Mouse (Mus musculus) limb, embryonic 10.5 days (tissue): ENCODE results near the gene Sugct. TPM values are rescaled to one million over a fixed set of nuclear protein-coding genes. Genes with fewer than 3 reads are reported as not detected.

Experiments used
- DNase-seq: peaks from one replicate; pipeline ENCODE4 v3.0.0-alpha.2; 2017; ENCODE audit warnings: low spot score
- H3K27ac ChIP-seq: fragments of 300-500 bp; sonication (generic); 2 replicates; pipeline ENCODE4 v1.5.1; 2016; ENCODE audit warnings: mild to moderate bottlenecking
- H3K27me3 ChIP-seq: fragments of 300-500 bp; sonication (generic); 2 replicates; pipeline ENCODE4 v1.6.1; 2016; ENCODE audit warnings: low read depth, mild to moderate bottlenecking; ENCODE audit not compliant: poor library complexity, severe bottlenecking
- H3K36me3 ChIP-seq: fragments of 300-500 bp; sonication (generic); 2 replicates; pipeline ENCODE4 v1.6.1; 2016; ENCODE audit warnings: mild to moderate bottlenecking, moderate library complexity
- H3K4me1 ChIP-seq: fragments of 300-500 bp; sonication (generic); 2 replicates; pipeline ENCODE4 v1.6.1; 2016
- H3K4me3 ChIP-seq: fragments of 300-500 bp; sonication (generic); 2 replicates; pipeline ENCODE4 v1.5.1; 2016; ENCODE audit warnings: mild to moderate bottlenecking, moderate library complexity
- H3K9me3 ChIP-seq: fragments of 300-500 bp; sonication (generic); replicated peaks from 2 replicates; pipeline ENCODE4 v1.6.1; 2016; ENCODE audit warnings: mild to moderate bottlenecking
- WGBS: fragments of 180-500 bp; shearing (Covaris S2); methylation state at CpG from one replicate; pipeline ENCODE4 v1.1.7; 2016; 5-methylcytosine and 5-hydroxymethylcytosine counted together
- polyA plus RNA-seq: library from polyadenylated mRNA; unstranded; fragments of >200 nt; fragmentation: Nextera tagmentation; extraction: Ambion mirVana; gene quantifications from 2 replicates; pipeline ENCODE4 v1.2.1, GENCODE M21; 2016

Gene Sugct
- 2.3 and 3.6 TPM in 2 replicates for polyA plus RNA-seq

GRCm38 (mm10) chr13:17694911-17695699 is at the start of gene Sugct, which contains the start of gene Mplkip:
Gene Sugct (minus strand): TSS chr13:17695553.
Gene Mplkip (plus strand): TSS chr13:17695192.
- DNase-seq, result peak; percentile 100
- WGBS, result under 1% methylated on average over 66 of the region's 66 CpGs
- Histone ChIP-seq H3K9me3 (no peaks in the 10 kb centered on the region), H3K36me3 (peaks cover 6% of the 10 kb centered on the region), H3K27ac (peak within 1 kb of the TSS; percentile 92), H3K4me3 (peak within 1 kb of the TSS; percentile 80), H3K4me1 (0 out of 2 replicates have a peak, but pooled peaks cover 5% of the 10 kb centered on the region), H3K27me3 (no peaks in the 10 kb centered on the region)

GRCm38 (mm10) chr13:17728798-17729197 is 33.4 kb upstream of the Sugct start:
- no peaks in the 10 kb centered on the region for H3K27me3 ChIP-seq
- no peaks in the 10 kb centered on the region for H3K4me1 ChIP-seq
- H3K9me3 ChIP-seq, result no peaks in the 10 kb centered on the region
- no peak overlapping the region for H3K4me3 ChIP-seq
- no peak overlapping the region for H3K27ac ChIP-seq
- no peak for DNase-seq
- H3K36me3 ChIP-seq, result peaks cover 24% of the 10 kb centered on the region
- WGBS, result 96% methylated on average over 3 of the region's 3 CpGs

DNA sequence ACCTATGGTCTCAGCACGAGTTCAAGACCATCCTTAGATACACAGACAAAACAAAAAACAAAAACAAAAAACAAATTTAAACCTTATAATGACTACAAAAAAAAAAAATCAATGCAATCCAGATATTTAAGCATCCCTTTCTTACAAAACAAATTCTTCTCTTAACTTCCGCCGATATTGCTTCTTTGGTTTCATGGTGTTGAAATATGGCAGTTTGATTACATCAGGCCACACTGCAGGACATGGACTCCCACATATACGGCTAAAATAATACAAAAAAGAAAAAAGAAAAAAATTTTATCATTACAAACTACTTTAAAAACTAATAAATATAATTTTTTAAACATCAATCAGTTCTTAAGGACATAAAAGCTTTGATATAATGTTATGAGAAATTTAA is 32.6 kb upstream of the Sugct start:
- DNase-seq, result no peak
- WGBS, result 97% methylated on average over 4 of the region's 4 CpGs

DNA sequence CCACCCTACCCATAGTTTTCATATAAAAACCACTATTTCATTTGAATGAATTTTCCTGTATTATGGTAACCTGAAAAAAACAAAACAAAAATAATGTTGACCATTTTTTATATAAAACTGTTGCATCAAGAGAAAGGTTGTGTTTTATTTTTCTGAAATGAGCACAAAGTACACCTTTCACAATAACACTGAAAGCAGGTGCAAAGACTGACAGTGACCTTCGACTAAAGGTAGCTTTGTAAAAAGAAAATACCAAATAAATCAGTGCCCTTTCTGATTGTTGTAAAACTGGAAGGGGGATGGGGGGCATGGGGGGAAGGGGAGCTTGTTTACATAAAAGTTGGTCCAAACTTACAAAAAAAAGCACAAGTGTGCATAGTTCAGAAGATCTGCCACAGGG is 22.0 kb upstream of the Sugct start:
- Histone ChIP-seq H3K4me1 (no peaks in the 10 kb centered on the region), H3K9me3 (no peaks in the 10 kb centered on the region), H3K27me3 (no peaks in the 10 kb centered on the region), H3K27ac (no peak overlapping the region), H3K36me3 (peaks cover 47% of the 10 kb centered on the region), H3K4me3 (no peak overlapping the region)
- WGBS, result 87% methylated on average over 1 of the region's 1 CpGs
- no peak for DNase-seq

More for the DNA sequence above, 32.6 kb upstream of the Sugct start:
- H3K9me3 ChIP-seq, result no peaks in the 10 kb centered on the region
- no peak overlapping the region for H3K27ac ChIP-seq
- H3K27me3 ChIP-seq, result no peaks in the 10 kb centered on the region
- H3K36me3 ChIP-seq, result peaks cover 23% of the 10 kb centered on the region
- H3K4me3 ChIP-seq, result no peak overlapping the region
- H3K4me1 ChIP-seq, result no peaks in the 10 kb centered on the region

GRCm38 (mm10) chr13:17708784-17709311 is 13.5 kb upstream of the Sugct start:
- Histone ChIP-seq H3K9me3 (no peaks in the 10 kb centered on the region), H3K27me3 (no peaks in the 10 kb centered on the region), H3K36me3 (0 out of 2 replicates have a peak, but pooled peaks cover 3% of the 10 kb centered on the region), H3K27ac (no peak overlapping the region), H3K4me3 (no peak overlapping the region), H3K4me1 (no peaks in the 10 kb centered on the region)
- WGBS, result 89% methylated on average over 5 of the region's 5 CpGs
- no peak for DNase-seq

DNA sequence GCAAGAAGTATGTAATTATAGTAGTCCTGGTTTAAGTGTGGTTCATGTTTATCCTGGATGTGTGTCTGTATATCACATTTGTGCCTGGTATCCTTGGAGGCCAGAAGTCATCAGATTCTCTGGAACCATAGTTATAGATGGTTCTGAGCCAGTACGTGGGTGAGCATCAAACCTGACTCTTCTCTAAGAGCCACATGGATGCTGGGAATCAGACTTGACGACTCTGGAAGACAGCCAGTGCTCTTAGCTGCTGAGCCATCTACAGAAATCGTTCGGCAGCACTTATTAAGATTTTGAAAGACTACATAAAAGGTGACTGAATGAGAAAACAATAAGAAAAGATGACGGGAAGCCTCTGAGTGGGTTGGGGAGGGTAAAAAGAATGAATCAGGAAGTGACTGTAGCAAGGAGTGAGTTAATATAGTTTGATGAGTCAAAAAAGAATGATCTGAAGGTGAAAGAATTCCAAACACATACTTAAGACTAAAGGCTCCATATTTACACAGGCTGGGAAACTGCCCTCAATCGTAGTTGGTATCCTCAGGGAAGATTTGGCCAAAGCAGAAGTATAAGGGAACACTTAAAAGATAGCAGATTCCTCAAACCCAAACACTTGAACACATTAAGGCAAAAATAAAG is 10.0 kb upstream of the Sugct start:
- no peak overlapping the region for H3K27ac ChIP-seq
- no peaks in the 10 kb centered on the region for H3K4me1 ChIP-seq
- no peak overlapping the region for H3K4me3 ChIP-seq
- 94% methylated on average over 6 of the region's 6 CpGs for WGBS
- DNase-seq, result no peak
- no peaks in the 10 kb centered on the region for H3K9me3 ChIP-seq
- no peaks in the 10 kb centered on the region for H3K27me3 ChIP-seq
- peaks cover 12% of the 10 kb centered on the region for H3K36me3 ChIP-seq

DNA sequence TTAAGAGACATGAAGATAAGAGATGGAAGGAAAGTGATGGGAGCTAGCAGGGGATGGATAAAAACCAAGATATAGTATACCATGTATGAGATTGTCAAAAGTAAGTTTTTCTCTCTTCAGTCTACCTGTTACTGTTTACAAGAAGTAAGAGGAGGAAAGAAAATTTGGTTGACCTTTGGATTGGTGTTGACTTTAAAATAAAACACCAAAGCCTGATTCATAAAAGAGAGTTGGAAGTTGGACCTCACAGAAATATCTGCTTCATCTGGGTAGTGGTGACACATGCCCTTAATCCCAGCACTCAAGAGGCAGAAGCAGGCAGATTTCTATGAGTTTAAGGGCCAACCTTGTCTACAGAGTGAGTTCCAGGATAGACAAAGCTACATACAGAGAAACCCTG is 7.0 kb upstream of the Sugct start:
- H3K9me3 ChIP-seq, result no peaks in the 10 kb centered on the region
- no peak for DNase-seq
- H3K4me3 ChIP-seq, result no peak overlapping the region
- no peaks in the 10 kb centered on the region for H3K4me1 ChIP-seq
- no peaks in the 10 kb centered on the region for H3K27me3 ChIP-seq
- H3K36me3 ChIP-seq, result peaks cover 18% of the 10 kb centered on the region
- H3K27ac ChIP-seq, result no peak overlapping the region

GRCm38 (mm10) chr13:17701322-17701721 is 6.0 kb upstream of the Sugct start:
- no peak for DNase-seq
- no peaks in the 10 kb centered on the region for H3K27me3 ChIP-seq
- 0 out of 2 replicates have a peak, but pooled peaks cover 1% of the 10 kb centered on the region for H3K4me1 ChIP-seq
- H3K4me3 ChIP-seq, result no peak overlapping the region
- H3K36me3 ChIP-seq, result peaks cover 19% of the 10 kb centered on the region
- H3K9me3 ChIP-seq, result no peaks in the 10 kb centered on the region
- H3K27ac ChIP-seq, result no peak overlapping the region

DNA sequence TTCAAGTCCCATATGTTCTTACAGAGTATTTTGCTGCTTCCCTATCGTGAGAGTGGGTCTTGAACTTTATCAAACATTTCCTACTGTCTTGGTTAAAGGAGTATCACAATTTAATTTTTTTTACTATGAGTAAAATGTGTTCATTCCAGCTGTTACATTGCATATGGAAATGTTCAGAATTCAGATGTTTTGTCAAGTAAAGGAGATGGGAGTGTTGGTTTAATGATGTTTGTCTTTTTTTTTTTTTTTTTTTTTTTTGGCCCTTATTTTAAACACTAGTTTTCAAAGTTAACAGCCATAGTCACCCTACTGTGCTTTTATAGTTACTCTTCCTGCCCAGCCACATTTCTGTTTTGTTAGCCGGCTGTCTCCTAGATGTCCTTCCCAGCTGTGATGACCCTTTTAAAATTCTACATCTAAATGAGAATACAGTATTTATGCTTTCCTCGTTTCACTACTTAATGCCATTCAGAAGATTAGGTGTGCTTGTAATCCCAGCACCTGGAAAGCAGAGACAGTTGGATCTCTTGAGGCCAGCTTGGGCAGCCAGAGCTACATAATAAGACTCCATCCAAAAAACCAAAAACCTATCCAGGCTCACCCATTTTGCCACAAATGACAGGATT is 4.8 kb upstream of the Sugct start:
- peaks cover 19% of the 10 kb centered on the region for H3K36me3 ChIP-seq
- H3K27ac ChIP-seq, result no peak overlapping the region
- no peak overlapping the region for H3K4me3 ChIP-seq
- H3K27me3 ChIP-seq, result no peaks in the 10 kb centered on the region
- H3K4me1 ChIP-seq, result 0 out of 2 replicates have a peak, but pooled peaks cover 5% of the 10 kb centered on the region
- H3K9me3 ChIP-seq, result no peaks in the 10 kb centered on the region
- no peak for DNase-seq
- WGBS, result 93% methylated on average over 3 of the region's 3 CpGs

DNA sequence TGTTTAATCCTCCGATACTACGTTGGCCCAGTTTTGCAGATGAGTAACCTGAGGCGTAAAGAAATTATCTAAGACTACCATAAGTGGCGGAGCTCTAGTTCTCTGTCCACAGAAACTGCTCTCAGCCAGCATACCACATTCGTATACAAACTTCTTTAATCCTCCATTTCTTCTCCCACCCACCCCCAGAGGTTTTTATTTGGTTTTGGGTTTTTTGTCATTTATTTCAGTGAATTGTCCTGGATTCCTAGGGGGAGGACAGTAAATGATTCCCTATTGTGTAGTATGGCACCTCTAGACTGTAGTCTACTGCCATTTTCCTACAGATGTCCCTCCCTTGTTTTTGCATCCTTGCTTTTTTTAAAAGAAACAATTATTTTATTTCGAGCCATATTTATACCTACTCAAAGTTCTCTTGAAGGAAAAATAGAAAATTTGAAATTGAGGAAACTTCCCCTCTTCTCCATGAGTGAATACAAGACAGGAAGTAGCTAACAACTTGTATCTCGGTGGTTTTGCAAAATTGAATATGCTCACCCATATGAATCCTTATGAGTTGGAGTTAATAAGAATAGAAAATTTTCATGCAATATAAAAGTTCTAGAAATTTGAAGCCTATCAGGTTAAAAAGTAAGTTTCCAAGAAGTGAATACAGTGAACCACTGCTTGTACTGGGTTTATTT is 686 bp upstream of the Sugct start:
- H3K27ac ChIP-seq, result peak overlapping the region; percentile 92
- H3K4me1 ChIP-seq, result 0 out of 2 replicates have a peak, but pooled peaks cover 5% of the 10 kb centered on the region
- no peaks in the 10 kb centered on the region for H3K27me3 ChIP-seq
- H3K4me3 ChIP-seq, result peak overlapping the region; percentile 80
- no peak for DNase-seq
- peaks cover 10% of the 10 kb centered on the region for H3K36me3 ChIP-seq
- 19% methylated on average over 7 of the region's 7 CpGs for WGBS
- H3K9me3 ChIP-seq, result no peaks in the 10 kb centered on the region

DNA sequence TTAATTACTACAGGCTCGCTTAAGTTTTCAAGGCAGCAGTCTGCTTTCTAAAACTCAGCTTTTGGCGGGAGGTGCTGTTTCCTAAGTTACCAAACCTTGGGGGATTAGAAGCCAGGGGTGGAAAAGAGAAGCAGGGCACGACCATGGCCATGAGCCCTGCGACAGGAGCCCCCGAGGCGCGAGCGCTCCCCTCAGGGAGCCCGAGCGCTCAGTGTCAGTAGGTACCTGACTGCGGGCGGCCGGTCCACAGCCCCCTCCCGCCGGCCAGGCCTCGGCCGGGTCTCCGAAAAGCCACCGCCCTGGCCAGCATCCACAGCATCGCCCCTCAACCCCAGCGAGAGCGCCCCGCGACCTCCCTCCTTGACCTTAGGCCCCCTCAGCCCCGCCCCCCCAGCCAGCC is 939 bp downstream of the Sugct start:
- Histone ChIP-seq H3K4me1 (0 out of 2 replicates have a peak, but pooled peaks cover 5% of the 10 kb centered on the region), H3K36me3 (peaks cover 6% of the 10 kb centered on the region), H3K27ac (peak overlapping the region; percentile 92), H3K9me3 (no peaks in the 10 kb centered on the region), H3K27me3 (no peaks in the 10 kb centered on the region), H3K4me3 (peak overlapping the region; percentile 80)
- DNase-seq, result no peak
- WGBS, result 1% methylated on average over 23 of the region's 25 CpGs

- H3K9me3 ChIP-seq, result no peaks in the 10 kb centered on the region
- no peaks in the 10 kb centered on the region for H3K27me3 ChIP-seq
- H3K36me3 ChIP-seq, result peaks cover 6% of the 10 kb centered on the region
- 79% methylated on average over 5 of the region's 5 CpGs for WGBS
- DNase-seq, result no peak
- no peak overlapping the region for H3K27ac ChIP-seq
- H3K4me3 ChIP-seq, result peak overlapping the region; percentile 80
- H3K4me1 ChIP-seq, result 0 out of 2 replicates have a peak, but pooled peaks cover 5% of the 10 kb centered on the region
Measured at GRCm38 (mm10) chr13:17693816-17694215, 1.5 kb downstream of the Sugct start.
